Mouse (Mus musculus) midbrain, embryonic 12.5 days (tissue): ENCODE results near the gene Trmt61a. TPM values are rescaled to one million over a fixed set of nuclear protein-coding genes. Genes with fewer than 3 reads are reported as not detected.
"Not testable (repeated sequence)": the region's sequence is repeated elsewhere in the genome, so short reads cannot be mapped to it uniquely, and the experiment has no call there.

Source experiments
- ATAC-seq: fragments of 200-750 bp; cut with Nextera tagmentation; 2 replicates; pipeline ENCODE4 v1.8.0; 2017; ENCODE audit warnings: low read depth, moderate TSS enrichment, moderate library complexity; ENCODE audit not compliant: low FRiP score
- H3K27ac ChIP-seq: fragments of 300-500 bp; sonication (generic); replicated peaks from 2 replicates; pipeline ENCODE4 v1.5.1; 2016; ENCODE audit warnings: mild to moderate bottlenecking
- H3K27me3 ChIP-seq: fragments of 300-500 bp; sonication (generic); 2 replicates; pipeline ENCODE4 v1.6.1; 2016; ENCODE audit warnings: mild to moderate bottlenecking
- H3K36me3 ChIP-seq: fragments of 300-500 bp; sonication (generic); 2 replicates; pipeline ENCODE4 v1.6.1; 2016
- H3K4me1 ChIP-seq: fragments of 300-500 bp; sonication (generic); 2 replicates; pipeline ENCODE4 v1.6.1; 2016
- H3K4me2 ChIP-seq: fragments of 300-500 bp; sonication (generic); replicated peaks from 2 replicates; pipeline ENCODE4 v1.6.1; 2016; ENCODE audit warnings: mild to moderate bottlenecking, moderate library complexity
- H3K4me3 ChIP-seq: fragments of 300-500 bp; sonication (generic); 2 replicates; pipeline ENCODE4 v1.5.1; 2016; ENCODE audit warnings: mild to moderate bottlenecking
- H3K9ac ChIP-seq: fragments of 300-500 bp; sonication (generic); replicated peaks from 2 replicates; pipeline ENCODE4 v1.6.1; 2016; ENCODE audit warnings: mild to moderate bottlenecking, moderate library complexity
- H3K9me3 ChIP-seq: fragments of 300-500 bp; sonication (generic); 2 replicates; pipeline ENCODE4 v1.6.1; 2016; ENCODE audit warnings: mild to moderate bottlenecking
- WGBS: fragments of 180-500 bp; shearing (Covaris S2); methylation state at CpG from one replicate; pipeline ENCODE4 v1.1.7; 2016; 5-methylcytosine and 5-hydroxymethylcytosine counted together
- polyA plus RNA-seq: library from polyadenylated mRNA; unstranded; fragments of >200 nt; fragmentation: Nextera tagmentation; extraction: Ambion mirVana; gene quantifications from 2 replicates; pipeline ENCODE4 v1.2.1, GENCODE M21; 2016

Trmt61a gene
- 11.8 and 13.2 TPM in 2 replicates for polyA plus RNA-seq

GRCm38 (mm10) chr12:111677882-111678669 is at the start of gene Trmt61a:
Gene Trmt61a (plus strand): TSS chr12:111678105.
- under 1% methylated on average over 51 of the region's 51 CpGs for WGBS
- Histone ChIP-seq H3K4me3 (peak within 1 kb of the TSS; percentile 92), H3K4me1 (peaks cover 22% of the 10 kb centered on the region), H3K27me3 (peaks cover 15% of the 10 kb centered on the region), H3K4me2 (peak within 1 kb of the TSS; percentile 93), H3K9me3 (no peaks in the 10 kb centered on the region), H3K27ac (peak within 1 kb of the TSS; percentile 97), H3K9ac (peak within 1 kb of the TSS; percentile 80), H3K36me3 (peaks cover 24% of the 10 kb centered on the region)
- ATAC-seq, result peak; percentile 90

GRCm38 (mm10) chr12:111648061-111648645 is 29.8 kb upstream of the Trmt61a start:
- Histone ChIP-seq H3K27ac (peak overlapping the region; percentile 35; the same call in 1 of the 2 replicates), H3K9ac (no peak overlapping the region), H3K4me3 (no peak overlapping the region), H3K27me3 (no peaks in the 10 kb centered on the region), H3K4me2 (no peak overlapping the region), H3K9me3 (no peaks in the 10 kb centered on the region), H3K4me1 (no peaks in the 10 kb centered on the region), H3K36me3 (peaks cover 86% of the 10 kb centered on the region)
- peak; percentile 41; the same call in 1 of the 2 replicates for ATAC-seq
- WGBS, result 63% methylated on average over 6 of the region's 6 CpGs

- Histone ChIP-seq H3K4me1 (peaks cover 4% of the 10 kb centered on the region), H3K9ac (no peak overlapping the region), H3K27me3 (no peaks in the 10 kb centered on the region), H3K4me2 (no peak overlapping the region), H3K27ac (no peak overlapping the region), H3K36me3 (peaks cover 70% of the 10 kb centered on the region), H3K4me3 (no peak overlapping the region), H3K9me3 (no peaks in the 10 kb centered on the region)
- 86% methylated on average over 3 of the region's 3 CpGs for WGBS
- ATAC-seq, result no peak
These were observed 25.0 kb upstream of the Trmt61a start for GRCm38 (mm10) chr12:111652953-111653352.

- H3K4me3 ChIP-seq, result no peak overlapping the region
- H3K9ac ChIP-seq, result no peak overlapping the region
- H3K4me1 ChIP-seq, result peaks cover 4% of the 10 kb centered on the region
- no peaks in the 10 kb centered on the region for H3K27me3 ChIP-seq
- ATAC-seq, result peak; percentile 58
- no peak overlapping the region for H3K27ac ChIP-seq
- 38% methylated on average over 3 of the region's 3 CpGs for WGBS
- peaks cover 68% of the 10 kb centered on the region for H3K36me3 ChIP-seq
- no peaks in the 10 kb centered on the region for H3K9me3 ChIP-seq
- H3K4me2 ChIP-seq, result no peak overlapping the region
These were observed 24.5 kb upstream of the Trmt61a start for GRCm38 (mm10) chr12:111653434-111653833.

GRCm38 (mm10) chr12:111655695-111656094 is 22.2 kb upstream of the Trmt61a start:
- no peak overlapping the region for H3K4me3 ChIP-seq
- H3K9me3 ChIP-seq, result no peaks in the 10 kb centered on the region
- H3K9ac ChIP-seq, result no peak overlapping the region
- H3K27me3 ChIP-seq, result no peaks in the 10 kb centered on the region
- H3K36me3 ChIP-seq, result peaks cover 58% of the 10 kb centered on the region
- no peak overlapping the region for H3K27ac ChIP-seq
- peaks cover 4% of the 10 kb centered on the region for H3K4me1 ChIP-seq
- no peak overlapping the region for H3K4me2 ChIP-seq
- WGBS, result 94% methylated on average over 11 of the region's 11 CpGs
- no peak for ATAC-seq

- Histone ChIP-seq H3K4me3 (no peak overlapping the region), H3K27me3 (no peaks in the 10 kb centered on the region), H3K4me2 (no peak overlapping the region), H3K36me3 (peaks cover 53% of the 10 kb centered on the region), H3K9ac (no peak overlapping the region), H3K9me3 (no peaks in the 10 kb centered on the region), H3K4me1 (peaks cover 9% of the 10 kb centered on the region; the same call in 1 of the 2 replicates), H3K27ac (no peak overlapping the region)
- ATAC-seq, result no peak
- 96% methylated on average over 4 of the region's 4 CpGs for WGBS
These were observed 18.6 kb upstream of the Trmt61a start for GRCm38 (mm10) chr12:111659331-111659730.

- H3K4me2 ChIP-seq, result no peak overlapping the region
These were observed 17.3 kb upstream of the Trmt61a start for GRCm38 (mm10) chr12:111660628-111661027.

GRCm38 (mm10) chr12:111661554-111661953 is 16.4 kb upstream of the Trmt61a start:
- 96% methylated on average over 11 of the region's 11 CpGs for WGBS
- H3K27me3 ChIP-seq, H3K9ac ChIP-seq: not testable (repeated sequence)

More at GRCm38 (mm10) chr12:111660628-111661027, 17.3 kb upstream of the Trmt61a start:
- Histone ChIP-seq H3K27me3 (no peaks in the 10 kb centered on the region), H3K9me3 (no peaks in the 10 kb centered on the region), H3K4me1 (peaks cover 10% of the 10 kb centered on the region; the same call in 1 of the 2 replicates), H3K9ac (no peak overlapping the region), H3K27ac (no peak overlapping the region), H3K36me3 (peaks cover 46% of the 10 kb centered on the region), H3K4me3 (no peak overlapping the region)
- no peak for ATAC-seq
- WGBS, result 85% methylated on average over 1 of the region's 1 CpGs

GRCm38 (mm10) chr12:111663228-111664143 is 14.4 kb upstream of the Trmt61a start:
- Histone ChIP-seq H3K4me3 (no peak overlapping the region), H3K4me1 (peaks cover 17% of the 10 kb centered on the region), H3K4me2 (no peak overlapping the region), H3K9ac (no peak overlapping the region), H3K27ac (peak overlapping the region; percentile 31; the same call in 1 of the 2 replicates), H3K27me3 (no peaks in the 10 kb centered on the region), H3K9me3 (no peaks in the 10 kb centered on the region), H3K36me3 (peaks cover 30% of the 10 kb centered on the region)
- WGBS, result 69% methylated on average over 17 of the region's 17 CpGs
- ATAC-seq, result no peak

More at GRCm38 (mm10) chr12:111661554-111661953, 16.4 kb upstream of the Trmt61a start:
- H3K9me3 ChIP-seq, H3K27ac ChIP-seq, ATAC-seq, H3K4me2 ChIP-seq, H3K4me3 ChIP-seq: not testable (repeated sequence)
- Histone ChIP-seq H3K4me1 (peaks cover 10% of the 10 kb centered on the region; the same call in 1 of the 2 replicates), H3K36me3 (peaks cover 39% of the 10 kb centered on the region)

GRCm38 (mm10) chr12:111664144-111664634 is 13.7 kb upstream of the Trmt61a start:
- H3K9ac ChIP-seq, result no peak overlapping the region
- no peak overlapping the region for H3K4me3 ChIP-seq
- H3K27me3 ChIP-seq, result no peaks in the 10 kb centered on the region
- no peaks in the 10 kb centered on the region for H3K9me3 ChIP-seq
- peaks cover 24% of the 10 kb centered on the region for H3K4me1 ChIP-seq
- no peak overlapping the region for H3K4me2 ChIP-seq
- H3K27ac ChIP-seq, result peak overlapping the region; percentile 31; the same call in 1 of the 2 replicates
- no peak for ATAC-seq
- 33% methylated on average over 6 of the region's 6 CpGs for WGBS
- H3K36me3 ChIP-seq, result peaks cover 34% of the 10 kb centered on the region

GRCm38 (mm10) chr12:111665041-111665880 is 12.6 kb upstream of the Trmt61a start:
- peaks cover 35% of the 10 kb centered on the region for H3K4me1 ChIP-seq
- no peak overlapping the region for H3K9ac ChIP-seq
- 86% methylated on average over 13 of the region's 13 CpGs for WGBS
- peaks cover 42% of the 10 kb centered on the region for H3K36me3 ChIP-seq
- no peaks in the 10 kb centered on the region for H3K27me3 ChIP-seq
- no peak overlapping the region for H3K4me3 ChIP-seq
- ATAC-seq, result no peak
- peak overlapping the region; percentile 21 for H3K27ac ChIP-seq
- no peaks in the 10 kb centered on the region for H3K9me3 ChIP-seq
- no peak overlapping the region for H3K4me2 ChIP-seq
